Mouse (Mus musculus) testis, adult 2 months (tissue): Measurements from ENCODE around the gene Ccl17.

Source experiments
- CTCF ChIP-seq: fragments of 200-500 bp; IDR thresholded peaks from 2 replicates; pipeline ENCODE4 v1.5.1; 2012; ENCODE audit warnings: low read depth, mild to moderate bottlenecking, inconsistent platforms, low read length, moderate library complexity; ENCODE audit not compliant: control insufficient read depth, insufficient read depth, insufficient replicate concordance
- POLR2A ChIP-seq: fragments of 200-500 bp; IDR thresholded peaks from 2 replicates; pipeline ENCODE4 v1.6.1; 2012; ENCODE audit warnings: low read depth, mild to moderate bottlenecking, inconsistent platforms, low read length, moderate library complexity; ENCODE audit not compliant: control insufficient read depth

- TF ChIP-seq POLR2A = no peak
- no peak for TF ChIP-seq CTCF
Observed at GRCm38 (mm10) chr8:94817933-94818332, 7.7 kb downstream of the Ccl17 start.
